Mouse (Mus musculus) kidney, adult 2 months (tissue): ENCODE measurements at regions not wholly inside any gene's neighbourhood (a gene's known extent, or its start where the extent isn't known, plus 50 kb on each side); places are given as distances from the start of the nearest gene placed in this dataset.

Source experiments
- DNase-seq: peaks from one replicate; pipeline ENCODE4 v3.0.0; 2021
- H3K27ac ChIP-seq: fragments of 200-500 bp; 2 replicates; pipeline ENCODE4 v1.5.1; 2012; ENCODE audit warnings: low read depth, low read length, control low read depth, inconsistent platforms; ENCODE audit not compliant: insufficient read depth
- H3K27me3 ChIP-seq: fragments of 200-500 bp; replicated peaks from 2 replicates; pipeline ENCODE4 v1.6.1; 2012; ENCODE audit warnings: mild to moderate bottlenecking, moderate library complexity, low read length, inconsistent platforms; ENCODE audit not compliant: control insufficient read depth, insufficient read depth
- H3K36me3 ChIP-seq: fragments of 200-500 bp; 2 replicates; pipeline ENCODE4 v1.6.1; 2012; ENCODE audit warnings: mild to moderate bottlenecking, moderate library complexity, low read length, inconsistent platforms; ENCODE audit not compliant: control insufficient read depth, insufficient read depth
- H3K4me1 ChIP-seq: fragments of 200-500 bp; 2 replicates; pipeline ENCODE4 v1.6.1; 2011; ENCODE audit warnings: low read length; ENCODE audit not compliant: control insufficient read depth, insufficient read depth
- H3K4me3 ChIP-seq: fragments of 200-500 bp; 2 replicates; pipeline ENCODE4 v1.5.1; 2011; ENCODE audit warnings: mild to moderate bottlenecking, low read depth, low read length, control low read depth; ENCODE audit not compliant: insufficient read depth
- CTCF ChIP-seq: fragments of 200-500 bp; conservative IDR thresholded peaks from 2 replicates; pipeline ENCODE4 v1.5.1; 2011; ENCODE audit warnings: low read depth, mild to moderate bottlenecking, control low read depth, low read length, moderate library complexity, mixed read lengths; ENCODE audit not compliant: insufficient read depth, insufficient read length
- POLR2A ChIP-seq: fragments of 200-500 bp; IDR thresholded peaks from one replicate; pipeline ENCODE4 v1.6.1; 2011; ENCODE audit warnings: low read depth, low read length, control low read depth
- WGBS: fragments of 180-500 bp; shearing (Covaris S2); methylation state at CpG from one replicate; pipeline ENCODE4 v1.1.7; 2018; 5-methylcytosine and 5-hydroxymethylcytosine counted together

- Histone ChIP-seq H3K36me3 (no peaks in the 10 kb centered on the region), H3K4me3 (no peak overlapping the region), H3K27me3 (no peaks in the 10 kb centered on the region), H3K27ac (no peak overlapping the region), H3K4me1 (no peaks in the 10 kb centered on the region)
- WGBS, result 85% methylated on average over 12 of the region's 12 CpGs
- TF ChIP-seq POLR2A, result no peak
- no peak for TF ChIP-seq CTCF
- DNase-seq, result no peak
Observed at GRCm38 (mm10) chr6:22444220-22444619, 88.2 kb upstream of the Fam3c start.

- H3K36me3 ChIP-seq, result no peaks in the 10 kb centered on the region
- no peak overlapping the region for H3K27ac ChIP-seq
- H3K4me1 ChIP-seq, result no peaks in the 10 kb centered on the region
- WGBS, result 28% methylated on average over 8 of the region's 8 CpGs
- no peak overlapping the region for H3K4me3 ChIP-seq
- TF ChIP-seq POLR2A, result no peak
- no peak for TF ChIP-seq CTCF
- H3K27me3 ChIP-seq, result no peaks in the 10 kb centered on the region
- no peak for DNase-seq
Observed at GRCm38 (mm10) chr6:22443573-22443972, 87.5 kb upstream of the Fam3c start.

GRCm38 (mm10) chr6:22443170-22443569 lies 87.1 kb upstream of the Fam3c start:
- no peak overlapping the region for H3K27ac ChIP-seq
- H3K27me3 ChIP-seq, result no peaks in the 10 kb centered on the region
- 69% methylated on average over 3 of the region's 3 CpGs for WGBS
- no peak overlapping the region for H3K4me3 ChIP-seq
- no peak for DNase-seq
- H3K36me3 ChIP-seq, result no peaks in the 10 kb centered on the region
- TF ChIP-seq POLR2A (no peak), CTCF (no peak)
- H3K4me1 ChIP-seq, result no peaks in the 10 kb centered on the region

- no peak for DNase-seq
- H3K27ac ChIP-seq, result no peak overlapping the region
- H3K27me3 ChIP-seq, result no peaks in the 10 kb centered on the region
- 57% methylated on average over 8 of the region's 8 CpGs for WGBS
- H3K36me3 ChIP-seq, result no peaks in the 10 kb centered on the region
- TF ChIP-seq CTCF (no peak), POLR2A (no peak)
- H3K4me1 ChIP-seq, result no peaks in the 10 kb centered on the region
- no peak overlapping the region for H3K4me3 ChIP-seq
Observed at GRCm38 (mm10) chr6:22442591-22442990, 86.5 kb upstream of the Fam3c start.

- no peak overlapping the region for H3K27ac ChIP-seq
- no peaks in the 10 kb centered on the region for H3K36me3 ChIP-seq
- H3K27me3 ChIP-seq, result no peaks in the 10 kb centered on the region
- no peak overlapping the region for H3K4me3 ChIP-seq
- 76% methylated on average over 9 of the region's 9 CpGs for WGBS
- no peak for TF ChIP-seq CTCF
- no peak for TF ChIP-seq POLR2A
- no peak for DNase-seq
- H3K4me1 ChIP-seq, result no peaks in the 10 kb centered on the region
Observed at GRCm38 (mm10) chr6:22439871-22440270, 83.8 kb upstream of the Fam3c start.

GRCm38 (mm10) chr6:22429026-22429425 lies 73.0 kb upstream of the Fam3c start:
- Histone ChIP-seq H3K27me3 (no peaks in the 10 kb centered on the region), H3K4me3 (no peak overlapping the region), H3K4me1 (no peaks in the 10 kb centered on the region), H3K27ac (no peak overlapping the region), H3K36me3 (no peaks in the 10 kb centered on the region)
- TF ChIP-seq CTCF, result no peak
- TF ChIP-seq POLR2A, result no peak
- no peak for DNase-seq
- 43% methylated on average over 3 of the region's 3 CpGs for WGBS

GRCm38 (mm10) chr6:22424161-22424807 lies 68.2 kb upstream of the Fam3c start:
- no peak for TF ChIP-seq CTCF
- no peak for TF ChIP-seq POLR2A
- no peaks in the 10 kb centered on the region for H3K36me3 ChIP-seq
- no peaks in the 10 kb centered on the region for H3K27me3 ChIP-seq
- no peaks in the 10 kb centered on the region for H3K4me1 ChIP-seq
- H3K4me3 ChIP-seq, result no peak overlapping the region
- WGBS, result 78% methylated on average over 10 of the region's 10 CpGs
- no peak overlapping the region for H3K27ac ChIP-seq
- no peak for DNase-seq
